Mouse (Mus musculus) thymus, postnatal 25 days (tissue): Measurements from ENCODE around the gene Cfap61.

Source experiments
- DNase-seq: peaks from one replicate; pipeline ENCODE4 v3.0.0; 2022

Gene Cfap61

GRCm38 (mm10) chr2:146098853-146099717 lies 164.5 kb downstream of the Cfap61 start:
- DNase-seq: no peak

- DNase-seq: no peak
These were observed 165.3 kb downstream of the Cfap61 start for GRCm38 (mm10) chr2:146099838-146100237.

GRCm38 (mm10) chr2:146100489-146101060 lies 166.0 kb downstream of the Cfap61 start:
- no peak for DNase-seq

- DNase-seq: no peak
These were observed 168.0 kb downstream of the Cfap61 start for GRCm38 (mm10) chr2:146102600-146102999.

GRCm38 (mm10) chr2:146105341-146105740 lies 170.8 kb downstream of the Cfap61 start:
- DNase-seq: no peak

- DNase-seq: no peak
These were observed 173.4 kb downstream of the Cfap61 start for GRCm38 (mm10) chr2:146107980-146108379.

- DNase-seq: no peak
These were observed 175.3 kb downstream of the Cfap61 start for GRCm38 (mm10) chr2:146109921-146110320.

GRCm38 (mm10) chr2:146116282-146116681 lies 181.7 kb downstream of the Cfap61 start:
- no peak for DNase-seq

- no peak for DNase-seq
These were observed 182.1 kb downstream of the Cfap61 start for GRCm38 (mm10) chr2:146116726-146117125.

GRCm38 (mm10) chr2:146117191-146117914 lies 182.8 kb downstream of the Cfap61 start:
- DNase-seq: no peak

- DNase-seq: no peak
These were observed 183.4 kb downstream of the Cfap61 start for GRCm38 (mm10) chr2:146117915-146118403.

GRCm38 (mm10) chr2:146121551-146121950 lies 187.0 kb downstream of the Cfap61 start:
- no peak for DNase-seq

- DNase-seq: no peak
These were observed 190.5 kb downstream of the Cfap61 start for GRCm38 (mm10) chr2:146125129-146125528.

GRCm38 (mm10) chr2:146128622-146129021 lies 194.0 kb downstream of the Cfap61 start:
- DNase-seq: no peak

GRCm38 (mm10) chr2:146130514-146130913 lies 195.9 kb downstream of the Cfap61 start:
- DNase-seq: no peak

GRCm38 (mm10) chr2:146134275-146134674 lies 199.7 kb downstream of the Cfap61 start:
- DNase-seq: no peak

- no peak for DNase-seq
These were observed 206.1 kb downstream of the Cfap61 start for GRCm38 (mm10) chr2:146140711-146141110.

GRCm38 (mm10) chr2:146147306-146147705 lies 212.7 kb downstream of the Cfap61 start:
- DNase-seq: no peak

- no peak for DNase-seq
These were observed 213.2 kb downstream of the Cfap61 start for GRCm38 (mm10) chr2:146147801-146148200.

- no peak for DNase-seq
These were observed 214.8 kb downstream of the Cfap61 start for GRCm38 (mm10) chr2:146149206-146149974.

GRCm38 (mm10) chr2:146168017-146168803 lies 233.6 kb downstream of the Cfap61 start:
- DNase-seq: no peak

GRCm38 (mm10) chr2:146169492-146169891 lies 234.9 kb downstream of the Cfap61 start:
- no peak for DNase-seq
